Mouse (Mus musculus): Measurements from ENCODE around the gene Fkrp.

GRCm38 (mm10) chr7:16838804-16839426 lies 22.4 kb upstream of the Fkrp start:
- no peak for TF ChIP-seq CTCF (IDR thresholded peaks at IDR 0.05; ENCODE audit: low read depth)
- TF ChIP-seq EP300 (optimal IDR thresholded peaks at IDR 0.05): no peak

Data from stomach, postnatal 0 days (tissue).